Mouse (Mus musculus) embryonic fibroblast, embryonic 13.5 days (primary cell): ENCODE measurements around the gene Col5a1. TPM values are rescaled to one million over a fixed set of nuclear protein-coding genes. Genes with fewer than 3 reads are reported as not detected.

Experiments
- H3K27ac ChIP-seq: 2 replicates; pipeline ENCODE4 v1.5.1; 2012; ENCODE audit warnings: low read length, control low read depth, inconsistent platforms; ENCODE audit not compliant: insufficient read depth
- H3K4me1 ChIP-seq: 2 replicates; pipeline ENCODE4 v1.6.1; 2011; ENCODE audit warnings: low read length; ENCODE audit not compliant: control insufficient read depth, insufficient read depth
- H3K4me3 ChIP-seq: 2 replicates; pipeline ENCODE4 v1.5.1; 2011; ENCODE audit warnings: mild to moderate bottlenecking, control low read depth, low read length; ENCODE audit not compliant: insufficient read depth
- CTCF ChIP-seq: IDR thresholded peaks from 2 replicates; pipeline ENCODE4 v1.5.1; 2011; ENCODE audit warnings: mild to moderate bottlenecking, control low read depth, low read length, moderate library complexity, borderline replicate concordance; ENCODE audit not compliant: insufficient read depth
- POLR2A ChIP-seq: IDR thresholded peaks from 2 replicates; pipeline ENCODE4 v1.6.1; 2011; ENCODE audit warnings: low read depth, mild to moderate bottlenecking, control low read depth, low read length, moderate library complexity
- polyA plus RNA-seq: library from polyadenylated mRNA; stranded (reverse); fragments of >200 nt; gene quantifications from 2 replicates; pipeline ENCODE4 v1.2.4, GENCODE M21; 2011; ENCODE audit warnings: low read depth; ENCODE audit not compliant: missing spikeins, insufficient read length

Col5a1 gene
- polyA plus RNA-seq, 1 experiment: 997 TPM

DNA sequence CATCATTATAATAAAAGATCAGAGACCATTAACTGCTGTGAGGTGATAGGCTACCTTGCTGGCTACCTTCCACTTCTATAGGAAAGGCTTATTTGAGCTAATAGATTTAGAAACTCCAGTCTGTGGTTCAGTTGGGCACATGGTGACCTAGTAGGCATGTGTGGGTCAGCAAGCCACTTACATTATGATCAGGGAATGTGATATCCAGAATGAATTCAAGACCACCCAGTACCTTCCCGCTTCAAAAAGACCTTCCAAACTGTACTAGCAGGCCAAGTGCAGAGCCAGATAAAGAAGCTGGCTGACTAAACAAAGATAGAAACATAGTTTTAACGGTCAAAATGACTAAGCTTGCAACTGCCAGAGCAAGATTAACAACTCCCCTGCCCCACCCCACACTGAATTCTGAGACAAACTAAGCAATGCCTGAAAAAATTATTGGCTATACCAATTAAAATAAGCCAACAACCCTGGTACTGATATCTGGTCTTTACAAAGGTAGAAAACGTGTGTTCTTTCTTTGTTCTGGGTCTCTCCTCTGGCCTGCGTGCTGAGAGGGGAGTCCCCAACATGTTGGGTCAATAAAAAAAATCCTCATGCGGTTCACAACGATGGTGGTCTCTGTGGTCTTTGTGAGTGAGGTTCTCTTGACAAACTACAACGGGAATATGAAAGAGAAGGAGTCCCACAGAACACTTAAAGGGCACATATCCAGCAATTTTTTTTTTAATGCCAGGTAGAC is 178.3 kb downstream of the Col5a1 start:
- no peak overlapping the region for H3K27ac ChIP-seq
- no peaks in the 10 kb centered on the region for H3K4me1 ChIP-seq
- TF ChIP-seq CTCF (no peak), POLR2A (no peak)
- no peak overlapping the region for H3K4me3 ChIP-seq

DNA sequence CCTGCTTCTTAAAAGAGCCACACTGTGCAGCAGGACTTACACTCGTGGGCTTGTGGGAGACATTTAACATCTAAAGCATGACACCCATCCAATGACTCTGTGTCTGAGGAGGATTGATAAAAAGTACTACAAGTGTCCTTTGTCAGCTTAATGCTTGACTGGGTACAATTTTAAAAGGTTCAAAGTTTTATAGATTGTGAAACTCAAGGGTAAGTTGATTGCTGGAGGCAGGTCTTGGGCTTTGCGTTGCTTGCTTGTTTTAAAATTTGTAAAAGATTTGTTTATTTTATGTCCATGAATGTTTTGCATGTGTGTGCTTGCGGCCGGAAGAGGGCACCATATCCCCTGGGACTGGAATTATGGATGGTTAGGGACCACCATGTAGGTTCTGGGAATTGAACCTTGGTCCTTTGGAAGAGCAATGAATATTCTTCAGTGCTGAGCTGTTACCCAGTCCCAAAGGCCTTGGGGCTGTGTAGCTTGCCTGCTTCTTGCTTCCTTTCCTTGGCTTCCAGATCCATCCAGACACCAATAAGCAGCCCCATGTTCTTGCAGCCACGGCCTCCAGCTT is 178.9 kb downstream of the Col5a1 start:
- Histone ChIP-seq H3K4me1 (no peaks in the 10 kb centered on the region), H3K4me3 (no peak overlapping the region), H3K27ac (no peak overlapping the region)
- TF ChIP-seq POLR2A: no peak
- TF ChIP-seq CTCF: no peak

DNA sequence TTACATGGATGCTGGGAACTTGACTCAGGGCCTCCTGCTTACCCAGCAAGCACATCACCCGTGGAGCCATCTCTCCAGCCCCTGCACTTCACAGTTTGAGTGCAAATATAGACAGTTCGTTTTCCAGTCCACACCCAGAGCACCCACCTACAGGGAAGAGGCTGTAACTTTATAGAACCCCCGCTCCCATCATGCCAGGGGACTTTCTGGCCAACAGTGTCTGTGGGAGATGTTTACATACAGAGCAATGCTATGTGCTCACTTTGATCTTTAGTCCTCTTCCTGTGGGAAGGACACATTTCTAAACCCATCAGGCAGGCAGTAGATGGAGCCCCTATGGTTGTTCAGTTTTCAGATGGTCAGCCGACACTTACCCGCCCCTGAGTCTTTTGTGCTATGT is 180.5 kb downstream of the Col5a1 start:
- H3K4me3 ChIP-seq: no peak overlapping the region
- TF ChIP-seq CTCF: no peak
- TF ChIP-seq POLR2A: no peak
- H3K27ac ChIP-seq: no peak overlapping the region
- H3K4me1 ChIP-seq: no peaks in the 10 kb centered on the region

DNA sequence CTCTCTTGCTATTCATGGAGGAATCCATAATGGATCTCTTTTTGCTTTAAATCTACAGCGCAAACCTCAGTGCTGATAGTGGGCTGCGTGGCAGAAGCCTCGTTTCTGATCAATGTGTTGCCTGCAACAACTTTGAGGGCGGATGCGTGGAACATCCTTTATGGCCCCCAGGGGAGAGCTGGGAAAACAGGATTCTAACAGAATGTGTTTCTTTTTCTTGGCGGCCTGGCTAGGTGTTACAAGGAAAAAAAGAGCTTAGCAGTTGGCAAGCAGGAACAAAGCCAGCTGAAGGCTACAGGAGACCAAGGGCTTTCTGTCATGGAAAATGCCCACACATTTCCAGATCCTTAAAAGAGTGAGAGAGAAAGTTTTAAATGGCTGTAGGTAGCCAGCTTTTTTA is 180.9 kb downstream of the Col5a1 start:
- Histone ChIP-seq H3K27ac (no peak overlapping the region), H3K4me3 (no peak overlapping the region), H3K4me1 (no peaks in the 10 kb centered on the region)
- TF ChIP-seq POLR2A: no peak

DNA sequence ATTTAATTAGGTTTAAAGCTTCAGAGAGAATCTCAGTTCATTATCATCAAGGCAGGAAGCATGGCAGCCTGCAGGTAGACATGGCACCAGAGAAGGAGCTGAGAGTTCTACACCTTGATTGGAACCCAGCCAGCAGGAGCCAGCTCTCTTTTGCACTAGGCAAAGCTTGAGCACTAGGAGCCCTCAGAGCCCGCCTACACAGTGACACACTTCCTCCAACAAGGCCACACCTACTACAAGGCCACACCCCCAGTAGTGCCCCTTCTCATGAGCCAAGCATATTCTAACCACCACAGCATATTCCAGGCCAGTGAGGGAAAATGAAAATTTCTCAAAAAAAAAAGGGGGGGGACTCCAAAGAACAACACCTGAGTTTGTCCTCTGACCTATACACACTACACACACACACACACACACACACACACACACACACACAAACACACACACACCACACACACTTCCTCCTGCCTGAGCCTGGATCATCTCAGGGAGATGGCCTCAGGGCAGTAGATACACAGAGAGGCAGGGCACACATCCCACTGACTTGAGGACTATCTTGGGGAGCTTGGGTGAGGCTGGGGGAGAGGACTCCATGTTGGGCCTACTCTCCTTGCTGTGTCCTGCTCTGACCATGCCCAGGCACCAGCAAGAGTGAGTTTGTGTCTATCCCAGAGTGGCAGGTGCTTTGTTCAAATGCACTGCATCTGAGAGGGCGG is 181.8 kb downstream of the Col5a1 start:
- TF ChIP-seq CTCF: no peak
- no peak for TF ChIP-seq POLR2A
- Histone ChIP-seq H3K4me1 (no peaks in the 10 kb centered on the region), H3K4me3 (no peak overlapping the region), H3K27ac (no peak overlapping the region)

DNA sequence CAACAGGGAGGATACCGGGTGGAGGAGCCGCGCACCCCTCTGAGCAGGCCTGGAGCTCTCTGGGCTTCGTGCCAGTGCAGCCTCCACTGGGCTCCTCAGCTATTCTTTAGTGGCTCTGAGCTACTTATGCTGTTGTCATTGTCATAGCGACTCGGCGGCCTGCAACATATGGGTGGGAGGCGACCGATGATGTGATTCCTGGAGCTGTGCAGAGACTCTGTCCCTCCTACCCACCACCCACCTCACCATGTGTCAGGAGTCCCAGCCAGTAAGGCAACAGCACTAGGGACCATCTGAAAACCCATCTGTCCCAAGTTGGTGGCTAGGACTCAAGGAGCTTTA is 182.3 kb downstream of the Col5a1 start:
- no peak for TF ChIP-seq POLR2A
- no peak for TF ChIP-seq CTCF
- Histone ChIP-seq H3K4me3 (no peak overlapping the region), H3K4me1 (no peaks in the 10 kb centered on the region), H3K27ac (no peak overlapping the region)

DNA sequence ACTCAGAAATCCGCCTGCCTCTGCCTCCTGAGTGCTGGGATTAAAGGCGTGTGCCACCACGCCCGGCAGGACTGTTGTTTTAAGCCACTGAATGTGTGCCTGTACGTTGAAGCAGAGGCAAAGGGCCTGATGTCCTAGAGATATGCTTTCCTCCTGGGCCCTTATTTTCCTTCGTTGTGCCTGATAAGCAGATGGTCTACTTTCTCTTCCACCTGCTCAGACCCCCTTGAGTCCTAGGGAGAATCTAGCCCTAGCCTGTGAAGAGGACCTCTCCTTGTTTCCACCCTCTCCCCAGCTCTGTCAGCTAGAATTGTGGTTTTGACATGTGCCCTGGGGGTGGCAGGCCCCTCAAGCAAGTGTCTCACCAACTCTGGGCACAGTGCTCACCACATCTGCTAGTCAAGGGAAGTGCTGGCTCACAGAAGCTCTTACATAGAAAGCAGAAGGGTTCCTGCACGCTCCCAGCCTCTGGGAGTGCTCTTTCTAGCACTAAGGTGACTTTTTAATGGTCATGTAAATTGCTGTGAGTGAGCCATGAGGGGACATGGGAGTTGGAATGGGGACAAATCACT is 189.5 kb downstream of the Col5a1 start:
- TF ChIP-seq CTCF (no peak), POLR2A (no peak)
- no peaks in the 10 kb centered on the region for H3K4me1 ChIP-seq
- no peak overlapping the region for H3K27ac ChIP-seq
- H3K4me3 ChIP-seq: no peak overlapping the region

DNA sequence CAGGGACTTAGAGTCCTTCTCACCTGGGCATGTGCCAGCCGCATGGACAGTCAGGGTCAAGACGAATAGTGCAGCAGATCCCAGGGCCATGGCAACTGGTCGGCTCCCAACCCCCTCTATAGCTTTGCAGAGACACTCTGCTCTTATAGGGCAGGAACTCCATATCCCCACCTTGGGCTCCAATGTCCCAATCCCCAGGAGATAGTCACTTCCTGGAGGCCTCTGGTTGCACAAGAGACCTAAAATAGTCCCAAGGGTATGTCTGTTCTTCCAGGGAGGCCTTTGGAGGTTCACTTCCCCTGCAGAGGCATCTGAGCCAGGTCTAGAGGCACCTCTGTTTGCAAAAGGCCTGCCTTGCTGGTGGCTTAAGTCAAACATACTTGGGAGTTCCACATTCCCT is 198.5 kb downstream of the Col5a1 start, which contains the start of gene Fcnb:
Gene Fcnb (minus strand): TSS at position 118 of the 400 bp plus-strand sequence.
- Histone ChIP-seq H3K4me1 (no peaks in the 10 kb centered on the region), H3K27ac (no peak within 1 kb of the TSS), H3K4me3 (no peak within 1 kb of the TSS)
- no peak for TF ChIP-seq POLR2A
- no peak for TF ChIP-seq CTCF

DNA sequence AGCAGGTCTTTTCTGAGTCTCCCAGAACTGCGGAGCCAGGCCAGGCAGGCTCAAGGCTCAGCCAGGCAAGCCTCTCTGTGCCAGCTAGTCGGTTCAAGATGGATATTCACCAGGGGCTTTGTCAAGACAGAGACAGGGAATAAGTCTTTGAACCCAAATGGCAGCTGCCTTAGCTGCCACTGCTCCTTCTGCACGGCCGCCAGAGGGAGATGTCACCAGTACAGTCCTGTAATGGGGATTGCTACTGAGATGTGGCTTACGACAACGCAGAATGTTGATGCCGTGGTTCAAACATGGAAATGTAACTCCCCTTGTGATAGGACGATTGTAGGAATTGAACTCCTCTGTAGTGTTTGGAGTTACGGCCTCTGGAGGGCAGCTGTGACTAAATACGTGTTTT is 199.9 kb downstream of the Col5a1 start:
- H3K27ac ChIP-seq: no peak overlapping the region
- no peak overlapping the region for H3K4me3 ChIP-seq
- no peaks in the 10 kb centered on the region for H3K4me1 ChIP-seq
- TF ChIP-seq POLR2A (no peak), CTCF (no peak)

DNA sequence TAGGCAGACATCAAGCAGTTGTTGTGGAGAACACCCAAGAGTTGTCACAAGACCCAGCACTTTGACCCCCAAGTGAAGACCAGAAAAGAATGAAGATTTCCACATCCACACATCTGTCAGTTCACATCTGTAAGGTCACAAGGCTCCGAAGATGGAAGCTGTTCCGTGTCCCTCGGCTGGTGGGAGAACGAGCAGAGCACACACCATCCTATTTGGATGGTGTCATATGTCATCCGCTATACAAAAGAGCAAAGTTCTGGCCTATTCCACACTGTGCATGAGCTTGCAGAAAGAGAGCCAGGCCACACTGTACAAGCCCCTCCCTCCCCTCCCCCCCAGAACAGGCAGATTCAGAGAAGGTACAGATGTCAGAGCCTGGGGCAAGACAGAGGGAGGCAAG is 202.9 kb downstream of the Col5a1 start:
- Histone ChIP-seq H3K4me3 (no peak overlapping the region), H3K4me1 (no peaks in the 10 kb centered on the region), H3K27ac (no peak overlapping the region)
- TF ChIP-seq CTCF: no peak
- TF ChIP-seq POLR2A: no peak

Other genes starting within 250 kb of the Col5a1 start
- 28.4 and 35.7 TPM in 2 replicates for gene Rxra, start 210.0 kb upstream of the Col5a1 start, polyA plus RNA-seq
- not detected in 2 replicates for gene Fcnb, start 198.5 kb downstream of the Col5a1 start, polyA plus RNA-seq